In genomic region chr10:38553688-38554680, GRCm38 (mm10) we compare ENCODE assay signal across 8 mouse cellular contexts.
DNase-seq lines count a peak whose midpoint lies in the region; ATAC-seq and TF ChIP-seq lines count a peak whose summit lies in the region.

No protein-coding gene starts in this region.

- no peaks in the 10 kb centered on the region for H3K9me3 ChIP-seq in intestine, embryonic 16.5 days (ENCODE audit: control insufficient read depth, low read length)
- H3K9me3 ChIP-seq in limb, embryonic 15.5 days: no peaks in the 10 kb centered on the region

- peak; percentile 53 for TF ChIP-seq CTCF in Patski (IDR thresholded peaks at IDR 0.05)
- TF ChIP-seq CTCF in gastrocnemius, adult 2 months (IDR thresholded peaks at IDR 0.05): peak; percentile 59

- H3K36me3 ChIP-seq in intestine, embryonic 16.5 days (ENCODE audit: control insufficient read depth, insufficient read depth, low read length): no peaks in the 10 kb centered on the region
- H3K36me3 ChIP-seq in limb, embryonic 15.5 days: no peaks in the 10 kb centered on the region

- CTCF ChIA-PET in Patski (lab: Charles Lee): no interaction called here

- H3K27ac ChIP-seq in gastrocnemius, adult 2 months: peak overlapping the region; percentile 72
- peak overlapping the region; percentile 30 for H3K27ac ChIP-seq in intestine, embryonic 16.5 days (ENCODE audit: low read length)
- H3K27ac ChIP-seq in limb, embryonic 15.5 days: peak overlapping the region; percentile 77

- peak overlapping the region; percentile 56 for H3K4me2 ChIP-seq in intestine, embryonic 16.5 days (ENCODE audit: low read depth, low read length)
- H3K4me2 ChIP-seq in limb, embryonic 15.5 days: peak overlapping the region; percentile 39

- H3K27me3 ChIP-seq in Patski: no peaks in the 10 kb centered on the region
- H3K27me3 ChIP-seq in intestine, embryonic 16.5 days (replicated peaks; ENCODE audit: control insufficient read depth, insufficient read depth, low read length): no peaks in the 10 kb centered on the region
- H3K27me3 ChIP-seq in limb, embryonic 15.5 days: no peaks in the 10 kb centered on the region

- POLR2A ChIA-PET in Patski (lab: Charles Lee): no interaction called here

- H3K4me3 ChIP-seq in gastrocnemius, adult 2 months: peak overlapping the region; percentile 57
- H3K4me3 ChIP-seq in intestine, embryonic 16.5 days (ENCODE audit: low read length): peak overlapping the region; percentile 21
- peak overlapping the region; percentile 24 for H3K4me3 ChIP-seq in limb, embryonic 15.5 days

- H3K4me1 ChIP-seq in intestine, embryonic 16.5 days (ENCODE audit: control insufficient read depth, insufficient read depth, low read length): no peaks in the 10 kb centered on the region
- peaks cover 7% of the 10 kb centered on the region; the same call in 1 of the 2 replicates for H3K4me1 ChIP-seq in limb, embryonic 15.5 days

- in situ Hi-C loops in Patski (cut with MboI; ENCODE audit: low pct_unique_long_range_greater_than_20kb): loop anchor here (5.0 to 25.0 kb wide), 3 partner anchors 508 to 1482 kb away; partner anchors contain the start of gene Marcks

- H3K9ac ChIP-seq in intestine, embryonic 16.5 days (ENCODE audit: low read depth, low read length): no peak overlapping the region
- no peak overlapping the region for H3K9ac ChIP-seq in limb, embryonic 15.5 days

- intact Hi-C loops in gastrocnemius, adult 2 months (cut with DNase I): no loop called here

- whole genome bisulfite sequencing in intestine, embryonic 16.5 days: 18% methylated on average over 18 of the region's 18 CpGs
- WGBS in limb, embryonic 15.5 days: 16% methylated on average over 18 of the region's 18 CpGs

- DNase-seq in Patski (ENCODE audit: low read depth, low spot score): no peak
- DNase-seq in cerebellum, postnatal 36 days: peak; percentile 17 to 43
- DNase-seq in gastrocnemius, adult 2 months: peak; percentile 26
- DNase-seq in naive thymus-derived CD4-positive, alpha-beta T cell, adult 2 months (ENCODE audit: low read depth): peak; percentile 5
- DNase-seq in yolk sac, embryonic 10.5 days (ENCODE audit: low spot score): peak; percentile 17

- ATAC-seq in Patski: no peak
- ATAC-seq in intestine, embryonic 16.5 days: peak; percentile 88
- peak; percentile 80; the same call in 1 of the 2 replicates for ATAC-seq in limb, embryonic 15.5 days (ENCODE audit: insufficient number of reproducible peaks, low FRiP score, low TSS enrichment, low read depth)
- ATAC-seq in inflammation-experienced regulatory T-cells, adult 6 months: no peak

Comparison
In these comparisons a context has a peak if more than half of its experiments do, and no peak if none do; other contexts are left out.
1. ATAC-seq: peak in intestine, embryonic 16.5 days (single experiment) and limb, embryonic 15.5 days (single experiment); none in Patski (single experiment) and inflammation-experienced regulatory T-cells, adult 6 months (single experiment).
2. Peak in every context shown above with its lines, with median percentiles within 50 percentile points of each other: H3K27ac ChIP-seq and H3K4me3 ChIP-seq.